Mouse (Mus musculus): ENCODE data around the gene C5ar2. TPM values are rescaled to one million over a fixed set of nuclear protein-coding genes. Genes with fewer than 3 reads are reported as not detected.
A peak's percentile ranks its signal among the peaks of the same experiment; 100 is the strongest.

Gene C5ar2
- total RNA-seq, 2 experiments from 2014 or later = 0.39 to 0.59 TPM

DNA sequence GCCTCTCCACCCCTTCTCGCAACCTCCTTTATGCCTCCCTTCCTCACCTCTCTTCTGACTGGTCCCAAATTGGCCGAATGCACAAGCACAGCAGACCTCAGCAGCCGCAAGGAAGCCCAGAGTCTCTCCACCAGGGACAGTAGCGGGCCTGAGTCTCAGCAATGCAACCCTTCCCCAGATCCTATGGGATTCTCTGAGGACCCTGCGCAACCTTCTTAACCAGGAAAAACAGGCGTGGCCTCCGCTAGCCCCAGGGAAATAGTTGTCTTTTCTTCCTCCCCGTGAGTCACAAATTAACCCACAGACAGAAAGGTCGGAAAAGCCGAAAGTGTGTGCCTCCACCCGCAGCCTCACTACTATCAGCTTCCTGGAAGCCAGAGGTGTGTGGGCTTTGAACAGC is 2.2 kb downstream of the C5ar2 start:
- DNase-seq (ENCODE audit: low spot score in 2 of 2) = no peak
- peak; percentile 19; the same call in 1 of the 2 replicates for TF ChIP-seq CTCF (conservative IDR thresholded peaks at IDR 0.05)
- no peak overlapping the region for H3K4me3 ChIP-seq
- no peak overlapping the region for H3K27ac ChIP-seq

DNA sequence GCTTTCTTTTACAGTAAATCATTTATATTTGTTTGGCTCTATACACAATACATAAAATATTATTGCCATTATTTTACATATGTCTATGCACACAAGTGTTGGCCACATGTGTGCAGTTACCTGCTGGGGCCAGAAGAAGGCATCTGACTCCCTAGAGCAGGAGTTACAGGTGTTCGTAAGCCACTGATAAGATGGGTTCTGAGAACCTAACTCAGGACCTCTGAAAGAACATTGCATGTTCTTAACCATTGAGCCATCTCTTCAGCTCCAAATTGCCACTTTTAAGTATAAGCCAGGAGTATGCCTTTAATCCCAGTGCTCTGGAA is 3.0 kb downstream of the C5ar2 start:
- Histone ChIP-seq H3K4me3 (no peak overlapping the region), H3K27ac (no peak overlapping the region)
- DNase-seq (ENCODE audit: low spot score in 2 of 2) = no peak
- TF ChIP-seq CTCF (conservative IDR thresholded peaks at IDR 0.05) = no peak

GRCm38 (mm10) chr7:16240281-16240977 is 3.5 kb downstream of the C5ar2 start:
- no peak for TF ChIP-seq CTCF (conservative IDR thresholded peaks at IDR 0.05)

GRCm38 (mm10) chr7:16239554-16239997 is 4.4 kb downstream of the C5ar2 start:
- no peak for DNase-seq (ENCODE audit: low spot score in 2 of 2)
- no peak overlapping the region for H3K4me3 ChIP-seq
- 0 out of 2 replicates have a peak overlapping the region, but pooled peaks have one; percentile 18 for H3K27ac ChIP-seq
- no peak for TF ChIP-seq CTCF (conservative IDR thresholded peaks at IDR 0.05)

More at GRCm38 (mm10) chr7:16240281-16240977, 3.5 kb downstream of the C5ar2 start:
- H3K4me3 ChIP-seq = no peak overlapping the region
- no peak for DNase-seq (ENCODE audit: low spot score in 2 of 2)
- no peak overlapping the region for H3K27ac ChIP-seq

- no peak overlapping the region for H3K27ac ChIP-seq
- no peak for DNase-seq (ENCODE audit: low spot score in 2 of 2)
- H3K4me3 ChIP-seq = no peak overlapping the region
- no peak for TF ChIP-seq CTCF (conservative IDR thresholded peaks at IDR 0.05)
Observed at GRCm38 (mm10) chr7:16229869-16230268, 14.1 kb downstream of the C5ar2 start.

DNA sequence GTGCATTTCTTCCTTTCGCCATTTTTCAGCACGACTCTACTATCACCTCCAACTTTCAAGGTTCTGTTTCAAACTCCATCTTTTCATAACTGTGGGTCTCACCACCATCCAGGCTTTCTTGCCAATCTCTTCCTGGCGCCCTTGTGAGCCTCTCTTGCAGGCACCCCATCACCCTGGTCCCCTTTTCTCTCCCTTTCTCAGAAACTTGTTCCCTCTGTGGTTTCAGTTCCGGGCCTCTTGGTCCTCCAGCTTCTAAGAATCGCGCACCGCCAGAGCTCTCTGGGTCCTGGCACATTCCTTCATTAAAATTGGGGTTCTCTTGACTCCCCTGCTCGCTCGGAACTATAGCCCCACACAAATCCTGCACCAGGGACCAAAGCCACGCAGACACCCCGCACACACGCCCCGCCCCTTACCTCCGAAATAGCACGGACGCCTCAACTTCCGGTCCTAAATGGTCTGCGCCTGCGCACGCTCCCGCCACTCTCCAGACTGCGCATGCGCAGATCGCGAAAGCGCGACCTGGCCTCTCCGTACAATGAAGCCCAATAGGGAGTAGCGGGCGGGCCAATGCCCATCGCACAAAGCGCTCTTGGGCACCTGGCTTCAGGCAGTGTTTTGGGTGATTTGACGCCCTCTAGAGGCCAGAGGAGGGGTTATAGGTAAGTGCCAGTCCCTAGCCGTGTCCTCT is 22.2 kb downstream of the C5ar2 start, which contains the start of gene Dhx34:
Gene Dhx34, minus strand, starts transcription at position 456 of the 691 bp plus-strand sequence.
- Histone ChIP-seq H3K4me3 (peak within 1 kb of the TSS; percentile 78), H3K27ac (peak within 1 kb of the TSS; percentile 89)
- peak; percentile 64 for TF ChIP-seq CTCF (conservative IDR thresholded peaks at IDR 0.05)
- peak; percentile 95 to 96 for DNase-seq (ENCODE audit: low spot score in 2 of 2)

DNA sequence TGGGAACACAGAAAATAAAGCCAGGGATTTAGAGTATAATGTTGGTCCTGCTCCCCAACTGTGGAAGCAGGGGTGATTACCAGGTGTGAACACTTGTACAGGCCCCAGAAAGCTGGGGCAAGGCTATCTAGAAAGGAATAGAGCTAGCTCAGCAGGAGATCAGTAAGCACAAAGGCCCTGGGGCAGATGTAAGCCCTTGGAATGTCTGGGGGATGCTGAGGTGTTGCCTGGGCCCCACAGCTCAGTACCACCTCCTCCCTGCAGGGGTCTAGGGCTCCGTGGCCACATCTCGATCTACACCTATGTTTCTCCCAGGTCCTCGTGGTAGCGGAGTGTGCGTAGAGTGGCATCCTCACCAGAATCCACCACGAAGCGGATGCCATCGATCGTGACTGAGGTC is 30.0 kb downstream of the C5ar2 start:
- Histone ChIP-seq H3K4me3 (no peak overlapping the region), H3K27ac (no peak overlapping the region)
- DNase-seq (ENCODE audit: low spot score in 2 of 2) = no peak
- TF ChIP-seq CTCF (conservative IDR thresholded peaks at IDR 0.05) = no peak

GRCm38 (mm10) chr7:16213196-16213595 is 30.8 kb downstream of the C5ar2 start:
- TF ChIP-seq CTCF (conservative IDR thresholded peaks at IDR 0.05) = no peak
- no peak overlapping the region for H3K27ac ChIP-seq
- H3K4me3 ChIP-seq = no peak overlapping the region
- no peak for DNase-seq (ENCODE audit: low spot score in 2 of 2)

DNA sequence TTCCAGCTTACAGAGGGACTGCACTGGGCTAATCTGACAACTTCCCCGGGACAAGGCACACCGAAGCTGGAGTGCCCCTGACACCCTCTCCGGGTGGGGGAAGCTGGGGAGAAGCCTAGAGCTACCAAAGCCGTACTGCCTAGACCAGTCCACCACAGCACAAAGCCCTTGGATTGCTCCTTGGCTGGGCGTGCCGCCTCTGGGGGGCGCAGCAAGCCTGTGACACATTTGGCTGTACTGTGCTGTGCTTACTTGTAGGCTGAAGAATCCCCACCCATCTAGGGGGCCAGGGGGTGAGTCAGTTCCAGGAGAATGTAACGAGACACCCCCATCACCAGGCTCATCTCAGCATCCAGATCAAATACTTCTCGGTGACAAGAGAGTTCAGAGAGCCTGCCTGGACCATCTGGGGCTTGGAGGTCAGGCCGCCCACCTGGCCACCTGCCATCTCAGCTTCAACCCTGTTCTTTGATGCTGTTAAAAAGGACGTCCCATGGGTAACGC is 33.0 kb downstream of the C5ar2 start:
- TF ChIP-seq CTCF (conservative IDR thresholded peaks at IDR 0.05) = peak; percentile 48
- no peak overlapping the region for H3K27ac ChIP-seq
- H3K4me3 ChIP-seq = no peak overlapping the region
- no peak for DNase-seq (ENCODE audit: low spot score in 2 of 2)

DNA sequence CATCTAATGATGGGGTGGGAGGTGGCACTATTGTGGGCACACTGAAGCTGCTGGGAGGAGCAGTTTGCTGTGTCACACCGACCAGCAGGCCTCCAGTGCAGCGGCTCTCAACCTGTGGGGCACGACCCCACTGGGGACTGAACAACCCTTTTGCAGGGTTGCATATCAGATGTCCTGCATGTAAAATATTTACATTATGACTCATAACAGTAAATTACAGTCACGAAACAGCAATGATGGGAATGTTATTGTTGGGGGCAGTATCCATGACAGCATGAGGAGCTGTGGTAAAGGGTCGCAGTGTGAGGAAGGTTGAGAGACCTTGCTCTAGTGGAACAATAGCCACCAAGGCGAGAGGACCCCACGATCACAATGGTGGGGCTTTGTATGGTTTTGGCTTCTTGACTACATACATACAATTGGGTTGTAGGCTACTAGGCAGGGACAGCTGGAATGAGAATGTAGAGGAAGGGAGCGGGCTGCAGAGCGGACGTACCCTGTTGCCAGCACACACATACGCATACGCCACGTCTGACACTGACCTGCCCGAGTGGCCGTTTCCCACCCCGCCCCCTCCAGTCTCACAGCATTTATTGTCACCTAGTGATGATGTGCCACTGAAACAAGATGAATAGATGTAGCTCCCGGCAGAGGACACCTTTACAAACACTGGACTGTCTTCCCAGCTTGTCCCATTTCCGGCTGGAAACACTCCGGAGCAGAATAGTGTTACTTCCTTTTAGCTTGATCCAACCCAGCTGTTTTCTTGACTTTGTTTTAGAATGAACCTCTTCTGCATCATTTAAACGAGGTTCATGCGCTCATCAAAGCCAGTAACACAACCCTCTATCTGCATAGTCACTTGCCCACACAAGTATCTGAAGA is 34.9 kb downstream of the C5ar2 start:
- Histone ChIP-seq H3K4me3 (no peak overlapping the region), H3K27ac (no peak overlapping the region)
- DNase-seq (ENCODE audit: low spot score in 2 of 2) = no peak
- no peak for TF ChIP-seq CTCF (conservative IDR thresholded peaks at IDR 0.05)

DNA sequence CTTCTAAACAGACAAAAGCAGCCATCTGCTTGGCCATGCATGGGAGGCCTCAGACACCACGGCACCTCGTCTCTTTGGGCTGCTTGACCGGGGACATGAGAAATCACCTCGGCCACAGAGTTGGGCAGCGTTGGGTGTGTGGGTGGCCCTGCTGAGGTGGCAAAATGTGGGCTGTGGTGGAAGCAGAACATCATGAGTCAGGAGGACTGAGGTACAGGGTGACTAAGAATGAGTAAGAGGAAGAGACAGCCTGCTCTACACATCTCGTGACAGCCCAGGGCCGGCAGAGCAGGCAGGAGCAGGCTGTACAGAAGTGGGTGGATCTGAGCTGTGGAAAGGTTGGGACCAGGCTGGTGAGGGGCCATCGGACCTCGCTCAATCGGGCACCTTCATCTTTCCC is 36.5 kb downstream of the C5ar2 start:
- DNase-seq (ENCODE audit: low spot score in 2 of 2) = peak; percentile 33 to 55
- no peak for TF ChIP-seq CTCF (conservative IDR thresholded peaks at IDR 0.05)
- Histone ChIP-seq H3K4me3 (no peak overlapping the region), H3K27ac (peak overlapping the region; percentile 70)

DNA sequence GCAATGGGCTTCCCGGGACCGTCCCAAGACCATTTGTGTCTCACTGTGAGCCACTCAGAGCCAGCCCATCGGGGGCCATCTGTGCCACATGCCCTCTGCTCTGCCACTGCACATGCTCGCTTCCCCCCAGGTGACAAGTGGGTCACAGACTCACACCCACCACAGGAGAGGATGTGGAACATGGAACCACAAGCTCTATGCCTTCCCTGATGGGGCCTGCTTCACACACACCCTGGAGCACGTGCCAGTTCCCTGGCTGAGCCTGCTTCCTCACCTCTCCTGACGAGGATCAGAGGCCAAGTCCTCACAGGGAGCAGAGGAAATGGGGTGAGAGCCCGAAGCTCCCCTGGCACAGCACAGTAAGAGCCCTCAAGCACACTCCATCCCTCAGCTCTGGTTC is 36.9 kb downstream of the C5ar2 start:
- H3K4me3 ChIP-seq = no peak overlapping the region
- DNase-seq (ENCODE audit: low spot score in 2 of 2) = no peak
- peak overlapping the region; percentile 70; the same call in 1 of the 2 replicates for H3K27ac ChIP-seq

DNA sequence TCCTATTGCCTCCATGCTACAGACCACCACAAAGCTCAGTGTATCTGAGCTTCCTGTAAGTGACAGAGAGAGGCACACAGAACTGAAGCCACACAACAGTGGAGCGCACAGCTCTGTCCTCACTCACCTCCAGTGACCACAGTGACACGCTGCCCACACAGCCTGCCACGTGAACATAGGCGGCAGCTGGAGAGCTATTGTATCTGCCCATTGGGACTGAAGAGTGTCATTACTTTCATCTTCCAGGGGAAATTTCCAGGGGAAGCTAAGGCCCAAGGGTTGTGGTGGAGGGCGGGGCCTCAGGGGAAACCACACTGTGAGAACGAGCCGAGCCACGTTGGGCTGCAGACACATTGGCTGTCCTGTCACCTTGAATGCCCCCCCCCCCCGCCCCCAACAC is 39.2 kb downstream of the C5ar2 start:
- DNase-seq (ENCODE audit: low spot score in 2 of 2) = no peak
- no peak for TF ChIP-seq CTCF (conservative IDR thresholded peaks at IDR 0.05)
- no peak overlapping the region for H3K27ac ChIP-seq
- H3K4me3 ChIP-seq = no peak overlapping the region

More for the DNA sequence above, 36.9 kb downstream of the C5ar2 start:
- TF ChIP-seq CTCF (conservative IDR thresholded peaks at IDR 0.05) = no peak
